Mouse (Mus musculus) MEL (cell line): ENCODE results near the gene Tyw3. TPM values are rescaled to one million over a fixed set of nuclear protein-coding genes. Genes with fewer than 3 reads are reported as not detected.

ENCODE experiments used
- DNase-seq: peaks from one replicate; pipeline ENCODE4 v3.0.0; 2011; ENCODE audit warnings: low read depth, low spot score
- H3K27ac ChIP-seq: 2 replicates; pipeline ENCODE4 v1.5.1; 2012; ENCODE audit warnings: low read depth, mild to moderate bottlenecking, control low read depth, low read length, moderate library complexity; ENCODE audit not compliant: control insufficient read depth
- H3K27me3 ChIP-seq, 2 experiments: fragments of 150-350 bp in 1 of 2; sonication (generic) in 1 of 2; 2 replicates each; pipeline ENCODE4 v1.6.1; 2012; ENCODE audit warnings: low read length in 2 of 2, mild to moderate bottlenecking in 2 of 2, improper control_type of control experiment in 1 of 2, moderate library complexity in 1 of 2; ENCODE audit not compliant: insufficient read depth in 2 of 2, control insufficient read depth in 1 of 2
- H3K36me3 ChIP-seq, 2 experiments: 2 replicates each; pipeline ENCODE4 v1.6.1; 2012 to 2014; ENCODE audit warnings: low read length in 2 of 2, improper control_type of control experiment in 1 of 2, inconsistent platforms in 1 of 2, mild to moderate bottlenecking in 1 of 2; ENCODE audit not compliant: insufficient read depth in 2 of 2, control insufficient read depth in 1 of 2
- H3K4me1 ChIP-seq, 2 experiments: fragments of 150-350 bp in 1 of 2; sonication (generic) in 1 of 2; 2 replicates each; pipeline ENCODE4 v1.6.1; 2012; ENCODE audit warnings: low read length in 2 of 2, improper control_type of control experiment in 1 of 2, mild to moderate bottlenecking in 1 of 2; ENCODE audit not compliant: insufficient read depth in 2 of 2, control insufficient read depth in 1 of 2
- H3K4me3 ChIP-seq, 2 experiments: fragments of 150-350 bp in 1 of 2; sonication (generic) in 1 of 2; 2 replicates each; pipeline ENCODE4 v1.5.1; 2012; ENCODE audit warnings: low read depth in 2 of 2, low read length in 2 of 2, mild to moderate bottlenecking in 2 of 2, moderate library complexity in 2 of 2, control low read depth in 1 of 2, improper control_type of control experiment in 1 of 2; ENCODE audit not compliant: control insufficient read depth in 1 of 2, insufficient read depth in 1 of 2
- H3K79me2 ChIP-seq: 2 replicates; pipeline ENCODE4 v1.6.1; 2012; ENCODE audit warnings: mild to moderate bottlenecking, low read length, moderate library complexity; ENCODE audit not compliant: control insufficient read depth, poor library complexity, insufficient read depth
- H3K9ac ChIP-seq: 2 replicates; pipeline ENCODE4 v1.6.1; 2012; ENCODE audit warnings: low read depth, mild to moderate bottlenecking, control low read depth, low read length, moderate library complexity; ENCODE audit not compliant: control insufficient read depth, poor library complexity, severe bottlenecking
- H3K9me3 ChIP-seq: fragments of 150-350 bp; sonication (generic); replicated peaks from 2 replicates; pipeline ENCODE4 v1.6.1; 2012; ENCODE audit warnings: mild to moderate bottlenecking, low read length, improper control_type of control experiment, moderate library complexity; ENCODE audit not compliant: insufficient read depth
- CHD2 ChIP-seq: IDR thresholded peaks from 2 replicates; pipeline ENCODE4 v1.6.1; 2011; ENCODE audit warnings: low read length, improper control_type of control experiment
- CTCF ChIP-seq, 3 experiments: IDR thresholded peaks in 2 of 3; conservative IDR thresholded peaks in 1 of 3; 2 replicates each; pipeline ENCODE4 v1.5.1; 2011 to 2012; ENCODE audit warnings: low read length in 3 of 3, low read depth in 2 of 3, mild to moderate bottlenecking in 2 of 3, improper control_type of control experiment in 1 of 3, inconsistent platforms in 1 of 3, mixed read lengths in 1 of 3, moderate library complexity in 1 of 3; ENCODE audit not compliant: control insufficient read depth in 1 of 3, insufficient read depth in 1 of 3, poor library complexity in 1 of 3, severe bottlenecking in 1 of 3
- E2F4 ChIP-seq: IDR thresholded peaks from 2 replicates; pipeline ENCODE4 v1.6.1; 2011; ENCODE audit warnings: low read depth, low read length, improper control_type of control experiment, borderline replicate concordance
- EP300 ChIP-seq, 2 experiments: IDR thresholded peaks; 2 replicates each; pipeline ENCODE4 v1.6.1; 2011; ENCODE audit warnings: improper control_type of control experiment in 2 of 2, low read length in 2 of 2, low read depth in 1 of 2, mild to moderate bottlenecking in 1 of 2
- HCFC1 ChIP-seq: IDR thresholded peaks from 2 replicates; pipeline ENCODE4 v1.6.1; 2012; ENCODE audit warnings: low read depth, mild to moderate bottlenecking, inconsistent platforms, low read length, improper control_type of control experiment, moderate library complexity
- JUND ChIP-seq: IDR thresholded peaks from 2 replicates; pipeline ENCODE4 v1.6.1; 2011; ENCODE audit warnings: low read depth, mild to moderate bottlenecking, improper control_type of control experiment, low read length
- MYB ChIP-seq: IDR thresholded peaks from 2 replicates; pipeline ENCODE4 v1.6.1; 2011; ENCODE audit warnings: mild to moderate bottlenecking, low read depth, low read length, improper control_type of control experiment
- MYC ChIP-seq: IDR thresholded peaks from 2 replicates; pipeline ENCODE4 v1.6.1; 2011; ENCODE audit warnings: low read depth, mild to moderate bottlenecking, low read length, improper control_type of control experiment, moderate library complexity
- NELFE ChIP-seq: IDR thresholded peaks from 2 replicates; pipeline ENCODE4 v1.6.1; 2011; ENCODE audit warnings: low read depth, low read length, improper control_type of control experiment
- POLR2A ChIP-seq, 2 experiments: IDR thresholded peaks; 2 replicates each; pipeline ENCODE4 v1.6.1; 2011 to 2012; ENCODE audit warnings: low read length in 2 of 2, mild to moderate bottlenecking in 2 of 2, control low read depth in 1 of 2, improper control_type of control experiment in 1 of 2, low read depth in 1 of 2, moderate library complexity in 1 of 2; ENCODE audit not compliant: control insufficient read depth in 1 of 2, insufficient read depth in 1 of 2, poor library complexity in 1 of 2
- POLR2AphosphoS5 ChIP-seq: IDR thresholded peaks from 2 replicates; pipeline ENCODE4 v1.6.1; 2012; ENCODE audit warnings: low read depth, borderline replicate concordance, mild to moderate bottlenecking, inconsistent platforms, low read length, moderate library complexity, mixed read lengths
- RCOR1 ChIP-seq: IDR thresholded peaks from 2 replicates; pipeline ENCODE4 v1.6.1; 2012; ENCODE audit warnings: low read depth, mild to moderate bottlenecking, inconsistent platforms, low read length, improper control_type of control experiment
- SIN3A ChIP-seq: IDR thresholded peaks from 2 replicates; pipeline ENCODE4 v1.6.1; 2012; ENCODE audit warnings: low read length, improper control_type of control experiment, inconsistent platforms
- UBTF ChIP-seq: IDR thresholded peaks from 2 replicates; pipeline ENCODE4 v1.6.1; 2012; ENCODE audit warnings: low read depth, mild to moderate bottlenecking, inconsistent platforms, low read length, improper control_type of control experiment, moderate library complexity, borderline replicate concordance; ENCODE audit not compliant: insufficient read depth
- USF1 ChIP-seq: IDR thresholded peaks from 2 replicates; pipeline ENCODE4 v1.6.1; 2014; ENCODE audit warnings: low read depth, mild to moderate bottlenecking, inconsistent platforms, low read length, improper control_type of control experiment, moderate library complexity
- ZKSCAN1 ChIP-seq: IDR thresholded peaks from 2 replicates; pipeline ENCODE4 v1.6.1; 2012; ENCODE audit warnings: low read depth, mild to moderate bottlenecking, inconsistent platforms, low read length, improper control_type of control experiment, moderate library complexity
- ZMIZ1 ChIP-seq: IDR thresholded peaks from 2 replicates; pipeline ENCODE4 v1.6.1; 2012; ENCODE audit warnings: low read depth, mild to moderate bottlenecking, inconsistent platforms, low read length, improper control_type of control experiment, moderate library complexity
- ZNF384 ChIP-seq: IDR thresholded peaks from 2 replicates; pipeline ENCODE4 v1.6.1; 2012; ENCODE audit warnings: low read depth, mild to moderate bottlenecking, inconsistent platforms, low read length, improper control_type of control experiment
- polyA plus RNA-seq, 2 experiments: library from polyadenylated mRNA; stranded (reverse) in 1 of 2; unstranded in 1 of 2; fragments of >175 nt in 1 of 2; fragments of >200 nt in 1 of 2; gene quantifications; 2 replicates each; pipeline versions ENCODE4 v1.2.1 to v1.2.4; 2012; ENCODE audit warnings: low replicate concordance in 2 of 2, low read depth in 1 of 2; ENCODE audit not compliant: insufficient read length in 2 of 2, insufficient read depth in 1 of 2, missing spikeins in 1 of 2
- total RNA-seq: library from RNA; depleted of rRNA; stranded (reverse); fragments of 300-350 nt; gene quantifications from 2 replicates; pipeline ENCODE4 v1.2.3, GENCODE M21; 2012

Gene Tyw3
- total and polyA plus RNA-seq, 3 experiments, result 6.7 to 12.1 TPM; not detected in 1

GRCm38 (mm10) chr3:154577895-154578294 is 19.0 kb downstream of the Tyw3 start:
- Histone ChIP-seq H3K4me1 (no peaks in the 10 kb centered on the region), H3K9me3 (no peaks in the 10 kb centered on the region), H3K36me3 (no peaks in the 10 kb centered on the region), H3K27ac (no peak overlapping the region), H3K79me2 (no peaks in the 10 kb centered on the region), H3K9ac (no peak overlapping the region), H3K4me3 (no peak overlapping the region), H3K27me3 (no peaks in the 10 kb centered on the region)
- DNase-seq, result no peak
- TF ChIP-seq ZKSCAN1, result no peak
- no peak for TF ChIP-seq HCFC1
- no peak for TF ChIP-seq E2F4
- no peak for TF ChIP-seq EP300 (IDR thresholded peaks at IDR 0.05; ENCODE audit: low read depth in 1 of 2, low read length in 2 of 2)
- no peak for TF ChIP-seq SIN3A
- no peak for TF ChIP-seq NELFE

DNA sequence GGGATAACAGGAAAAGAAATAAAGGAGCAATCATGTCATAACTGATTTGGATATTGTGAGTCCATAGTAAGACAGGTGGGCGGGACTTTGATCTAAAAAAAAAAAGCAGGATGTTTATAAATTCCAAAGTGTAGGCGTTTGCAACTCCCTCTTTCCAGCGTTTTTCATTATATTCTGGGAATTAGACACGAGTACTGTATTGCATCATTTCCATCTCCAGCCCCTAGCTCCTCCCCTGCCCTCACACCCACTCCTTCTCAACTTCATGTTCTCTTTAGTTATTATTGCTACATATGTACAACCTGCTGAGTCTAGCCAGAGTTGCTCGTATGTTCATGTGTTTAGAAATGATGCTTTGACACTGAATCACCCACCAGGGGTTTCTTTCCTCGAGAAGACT is 23.2 kb downstream of the Tyw3 start:
- TF ChIP-seq MYB (no peak), POLR2AphosphoS5 (no peak), ZNF384 (no peak), RCOR1 (no peak), POLR2A (IDR thresholded peaks at IDR 0.05; ENCODE audit: control insufficient read depth in 1 of 2, insufficient read depth in 1 of 2, low read depth in 1 of 2, low read length in 2 of 2, poor library complexity in 1 of 2) (no peak), USF1 (no peak), UBTF (no peak), CTCF (IDR thresholded peaks at IDR 0.05 in 2 of 3, conservative IDR thresholded peaks at IDR 0.05 in 1 of 3; ENCODE audit: control insufficient read depth in 1 of 3, insufficient read depth in 1 of 3, low read depth in 2 of 3, low read length in 3 of 3, poor library complexity in 1 of 3, severe bottlenecking in 1 of 3) (no peak), MYC (no peak), ZKSCAN1 (no peak), ZMIZ1 (no peak), CHD2 (no peak), E2F4 (no peak), JUND (no peak)
- TF ChIP-seq, all 39 proteins: peak for 0
- no peaks in the 10 kb centered on the region for H3K27me3 ChIP-seq
- no peaks in the 10 kb centered on the region for H3K36me3 ChIP-seq
- H3K27ac ChIP-seq, result no peak overlapping the region
- H3K79me2 ChIP-seq, result no peaks in the 10 kb centered on the region
- no peak for DNase-seq
- no peak overlapping the region for H3K4me3 ChIP-seq
- no peak overlapping the region for H3K9ac ChIP-seq
- H3K4me1 ChIP-seq, result no peaks in the 10 kb centered on the region
- H3K9me3 ChIP-seq, result no peaks in the 10 kb centered on the region
